Mouse (Mus musculus) liver, embryonic 13.5 days (tissue): ENCODE measurements around the gene Usp9x. TPM values are rescaled to one million over a fixed set of nuclear protein-coding genes. Genes with fewer than 3 reads are reported as not detected.

ENCODE experiments used
- ATAC-seq: fragments of 200-750 bp; cut with Nextera tagmentation; 2 replicates; pipeline ENCODE4 v1.8.0; 2017; ENCODE audit warnings: low read depth, mild to moderate bottlenecking, moderate number of reproducible peaks, moderate library complexity
- DNase-seq: peaks from one replicate; pipeline ENCODE4 v3.0.0; 2022
- H3K27ac ChIP-seq: fragments of 300-500 bp; sonication (generic); 2 replicates; pipeline ENCODE4 v1.5.1; 2015; ENCODE audit warnings: moderate library complexity, mild to moderate bottlenecking, inconsistent platforms
- H3K27me3 ChIP-seq: fragments of 300-500 bp; sonication (generic); 2 replicates; pipeline ENCODE4 v1.6.1; 2015; ENCODE audit warnings: mild to moderate bottlenecking, inconsistent platforms
- H3K36me3 ChIP-seq: fragments of 300-500 bp; sonication (generic); 2 replicates; pipeline ENCODE4 v1.6.1; 2015; ENCODE audit warnings: mild to moderate bottlenecking, inconsistent platforms
- H3K4me1 ChIP-seq: fragments of 300-500 bp; sonication (generic); replicated peaks from 2 replicates; pipeline ENCODE4 v1.6.1; 2015; ENCODE audit warnings: inconsistent platforms
- H3K4me2 ChIP-seq: fragments of 300-500 bp; sonication (generic); 2 replicates; pipeline ENCODE4 v1.6.1; 2015; ENCODE audit warnings: inconsistent platforms, mild to moderate bottlenecking, moderate library complexity
- H3K4me3 ChIP-seq: fragments of 300-500 bp; sonication (generic); replicated peaks from 2 replicates; pipeline ENCODE4 v1.5.1; 2015; ENCODE audit warnings: mild to moderate bottlenecking, inconsistent platforms
- H3K9ac ChIP-seq: fragments of 300-500 bp; sonication (generic); 2 replicates; pipeline ENCODE4 v1.6.1; 2015; ENCODE audit warnings: mild to moderate bottlenecking, inconsistent platforms
- H3K9me3 ChIP-seq: fragments of 300-500 bp; sonication (generic); replicated peaks from 2 replicates; pipeline ENCODE4 v1.6.1; 2016; ENCODE audit warnings: inconsistent platforms
- WGBS: fragments of 180-500 bp; shearing (Covaris S2); methylation state at CpG from one replicate; pipeline ENCODE4 v1.1.7; 2015; ENCODE audit not compliant: insufficient replicate concordance; 5-methylcytosine and 5-hydroxymethylcytosine counted together
- polyA plus RNA-seq: library from polyadenylated mRNA; unstranded; fragments of >200 nt; fragmentation: Nextera tagmentation; extraction: Ambion mirVana; gene quantifications from 2 replicates; pipeline ENCODE4 v1.2.1, GENCODE M21; 2015

Usp9x gene
- polyA plus RNA-seq, 1 experiment from 2014 or later = 10.4 TPM

GRCm38 (mm10) chrX:13044666-13045065 lies 26.6 kb upstream of the Usp9x start:
- Histone ChIP-seq H3K4me3 (no peak overlapping the region), H3K4me1 (peaks cover 15% of the 10 kb centered on the region; the same call in 1 of the 2 replicates), H3K27me3 (peaks cover 2% of the 10 kb centered on the region; the same call in 1 of the 2 replicates), H3K4me2 (no peak overlapping the region), H3K9ac (no peak overlapping the region), H3K27ac (no peak overlapping the region), H3K9me3 (no peaks in the 10 kb centered on the region), H3K36me3 (no peaks in the 10 kb centered on the region)
- 69% methylated on average over 5 of the region's 5 CpGs for WGBS
- ATAC-seq (no peak), DNase-seq (no peak)

- Histone ChIP-seq H3K9ac (no peak overlapping the region), H3K9me3 (no peaks in the 10 kb centered on the region), H3K4me3 (no peak overlapping the region), H3K4me2 (no peak overlapping the region), H3K4me1 (peaks cover 10% of the 10 kb centered on the region; the same call in 1 of the 2 replicates), H3K36me3 (no peaks in the 10 kb centered on the region), H3K27ac (no peak overlapping the region), H3K27me3 (peaks cover 2% of the 10 kb centered on the region; the same call in 1 of the 2 replicates)
- DNase-seq (no peak), ATAC-seq (no peak)
- 51% methylated on average over 6 of the region's 6 CpGs for WGBS
These were observed 24.3 kb upstream of the Usp9x start for GRCm38 (mm10) chrX:13046893-13047435.

GRCm38 (mm10) chrX:13047631-13048345 lies 23.5 kb upstream of the Usp9x start:
- ATAC-seq (no peak), DNase-seq (no peak)
- Histone ChIP-seq H3K4me2 (peak overlapping the region; percentile 45), H3K4me3 (no peak overlapping the region), H3K9me3 (no peaks in the 10 kb centered on the region), H3K27me3 (peaks cover 2% of the 10 kb centered on the region; the same call in 1 of the 2 replicates), H3K4me1 (peaks cover 8% of the 10 kb centered on the region), H3K36me3 (no peaks in the 10 kb centered on the region), H3K27ac (no peak overlapping the region), H3K9ac (peak overlapping the region; percentile 13; the same call in 1 of the 2 replicates)
- WGBS = 26% methylated on average over 14 of the region's 14 CpGs

GRCm38 (mm10) chrX:13054612-13055011 lies 16.7 kb upstream of the Usp9x start:
- peak overlapping the region; percentile 19; the same call in 1 of the 2 replicates for H3K4me2 ChIP-seq
- H3K27me3 ChIP-seq = no peaks in the 10 kb centered on the region
- H3K4me1 ChIP-seq = peaks cover 26% of the 10 kb centered on the region
- peak; percentile 100 for ATAC-seq
- H3K27ac ChIP-seq = peak overlapping the region; percentile 76
- WGBS = 25% methylated on average over 1 of the region's 1 CpGs
- H3K9me3 ChIP-seq = no peaks in the 10 kb centered on the region
- no peak overlapping the region; the same call in 1 of the 2 replicates for H3K9ac ChIP-seq
- DNase-seq = peak; percentile 56
- no peaks in the 10 kb centered on the region for H3K36me3 ChIP-seq
- H3K4me3 ChIP-seq = no peak overlapping the region

GRCm38 (mm10) chrX:13061961-13062360 lies 9.3 kb upstream of the Usp9x start:
- Histone ChIP-seq H3K9me3 (no peaks in the 10 kb centered on the region), H3K4me3 (no peak overlapping the region), H3K9ac (no peak overlapping the region), H3K27me3 (no peaks in the 10 kb centered on the region), H3K4me1 (peaks cover 6% of the 10 kb centered on the region), H3K4me2 (no peak overlapping the region), H3K27ac (no peak overlapping the region), H3K36me3 (no peaks in the 10 kb centered on the region)
- no peak for DNase-seq
- ATAC-seq = no peak
- 45% methylated on average over 3 of the region's 3 CpGs for WGBS

- DNase-seq (no peak), ATAC-seq (no peak)
- H3K27ac ChIP-seq = no peak overlapping the region
These were observed 6.9 kb upstream of the Usp9x start for GRCm38 (mm10) chrX:13064273-13064925.

GRCm38 (mm10) chrX:13070206-13070572 lies 1.1 kb upstream of the Usp9x start:
- Histone ChIP-seq H3K9me3 (no peaks in the 10 kb centered on the region), H3K27me3 (no peaks in the 10 kb centered on the region; the same call in 1 of the 2 replicates), H3K9ac (peak overlapping the region; percentile 72), H3K27ac (peak overlapping the region; percentile 87), H3K4me2 (peak overlapping the region; percentile 75), H3K4me3 (peak overlapping the region; percentile 81), H3K4me1 (0 out of 2 replicates have a peak, but pooled peaks cover 6% of the 10 kb centered on the region), H3K36me3 (no peaks in the 10 kb centered on the region)
- 22% methylated on average over 8 of the region's 8 CpGs for WGBS
- DNase-seq (no peak), ATAC-seq (no peak)

More at GRCm38 (mm10) chrX:13064273-13064925, 6.9 kb upstream of the Usp9x start:
- Histone ChIP-seq H3K4me3 (no peak overlapping the region), H3K4me2 (no peak overlapping the region), H3K9ac (no peak overlapping the region), H3K36me3 (no peaks in the 10 kb centered on the region), H3K27me3 (no peaks in the 10 kb centered on the region), H3K4me1 (peaks cover 6% of the 10 kb centered on the region), H3K9me3 (no peaks in the 10 kb centered on the region)
- 54% methylated on average over 7 of the region's 9 CpGs for WGBS

GRCm38 (mm10) chrX:13070573-13071240 lies 591 bp upstream of the Usp9x start:
- Histone ChIP-seq H3K27me3 (no peaks in the 10 kb centered on the region; the same call in 1 of the 2 replicates), H3K4me2 (peak overlapping the region; percentile 75), H3K4me1 (0 out of 2 replicates have a peak, but pooled peaks cover 6% of the 10 kb centered on the region), H3K9me3 (no peaks in the 10 kb centered on the region), H3K4me3 (peak overlapping the region; percentile 81), H3K27ac (peak overlapping the region; percentile 87), H3K9ac (peak overlapping the region; percentile 72), H3K36me3 (no peaks in the 10 kb centered on the region)
- DNase-seq = peak; percentile 62
- 9% methylated on average over 35 of the region's 35 CpGs for WGBS
- peak; percentile 48 for ATAC-seq

GRCm38 (mm10) chrX:13071776-13072460 lies 620 bp downstream of the Usp9x start:
- ATAC-seq = peak; percentile 62
- H3K4me3 ChIP-seq = peak overlapping the region; percentile 81
- WGBS = 16% methylated on average over 67 of the region's 67 CpGs
- DNase-seq = peak; percentile 64
- peak overlapping the region; percentile 75 for H3K4me2 ChIP-seq
- no peaks in the 10 kb centered on the region for H3K9me3 ChIP-seq
- no peaks in the 10 kb centered on the region; the same call in 1 of the 2 replicates for H3K27me3 ChIP-seq
- 0 out of 2 replicates have a peak, but pooled peaks cover 6% of the 10 kb centered on the region for H3K4me1 ChIP-seq
- 0 out of 2 replicates have a peak, but pooled peaks cover 2% of the 10 kb centered on the region for H3K36me3 ChIP-seq
- H3K27ac ChIP-seq = peak overlapping the region; percentile 93
- H3K9ac ChIP-seq = peak overlapping the region; percentile 89

- Histone ChIP-seq H3K4me3 (peak overlapping the region; percentile 81), H3K27ac (peak overlapping the region; percentile 93), H3K9me3 (no peaks in the 10 kb centered on the region), H3K9ac (peak overlapping the region; percentile 89), H3K27me3 (no peaks in the 10 kb centered on the region; the same call in 1 of the 2 replicates), H3K4me1 (0 out of 2 replicates have a peak, but pooled peaks cover 6% of the 10 kb centered on the region), H3K36me3 (0 out of 2 replicates have a peak, but pooled peaks cover 2% of the 10 kb centered on the region), H3K4me2 (peak overlapping the region; percentile 75)
- DNase-seq = peak; percentile 69
- peak; percentile 55 for ATAC-seq
- 19% methylated on average over 48 of the region's 73 CpGs for WGBS
These were observed 1.2 kb downstream of the Usp9x start for GRCm38 (mm10) chrX:13072461-13072982.
